Mouse (Mus musculus) stomach, embryonic 15.5 days (tissue): ENCODE results near the gene Ppfia3. TPM values are rescaled to one million over a fixed set of nuclear protein-coding genes. Genes with fewer than 3 reads are reported as not detected.
A peak's percentile ranks its signal among the peaks of the same experiment; 100 is the strongest.

ENCODE experiments used
- ATAC-seq: fragments of 200-750 bp; cut with Nextera tagmentation; 2 replicates; pipeline ENCODE4 v1.8.0; 2017; ENCODE audit warnings: low read depth, moderate number of reproducible peaks, moderate TSS enrichment; ENCODE audit not compliant: insufficient read depth, low FRiP score
- H3K27ac ChIP-seq: fragments of 300-500 bp; sonication (generic); 2 replicates; pipeline ENCODE4 v1.5.1; 2015; ENCODE audit warnings: mild to moderate bottlenecking, inconsistent platforms
- H3K27me3 ChIP-seq: fragments of 300-500 bp; sonication (generic); replicated peaks from 2 replicates; pipeline ENCODE4 v1.6.1; 2015; ENCODE audit warnings: inconsistent platforms
- H3K36me3 ChIP-seq: fragments of 300-500 bp; sonication (generic); 2 replicates; pipeline ENCODE4 v1.6.1; 2015; ENCODE audit warnings: inconsistent platforms
- H3K4me1 ChIP-seq: fragments of 300-500 bp; sonication (generic); 2 replicates; pipeline ENCODE4 v1.6.1; 2015; ENCODE audit warnings: inconsistent platforms
- H3K4me2 ChIP-seq: fragments of 300-500 bp; sonication (generic); 2 replicates; pipeline ENCODE4 v1.6.1; 2015; ENCODE audit warnings: mild to moderate bottlenecking, inconsistent platforms
- H3K4me3 ChIP-seq: fragments of 300-500 bp; sonication (generic); replicated peaks from 2 replicates; pipeline ENCODE4 v1.5.1; 2015; ENCODE audit warnings: inconsistent platforms
- H3K9ac ChIP-seq: fragments of 300-500 bp; sonication (generic); 2 replicates; pipeline ENCODE4 v1.6.1; 2015; ENCODE audit warnings: inconsistent platforms
- H3K9me3 ChIP-seq: fragments of 300-500 bp; sonication (generic); 2 replicates; pipeline ENCODE4 v1.6.1; 2016; ENCODE audit warnings: inconsistent platforms
- WGBS: fragments of 180-500 bp; shearing (Covaris S2); methylation state at CpG from one replicate; pipeline ENCODE4 v1.1.7; 2015; 5-methylcytosine and 5-hydroxymethylcytosine counted together
- polyA plus RNA-seq: library from polyadenylated mRNA; unstranded; fragments of >200 nt; fragmentation: Nextera tagmentation; extraction: Ambion mirVana; gene quantifications from 2 replicates; pipeline ENCODE4 v1.2.1, GENCODE M21; 2015

The Ppfia3 gene
- polyA plus RNA-seq, 1 experiment from 2014 or later, result 4.8 TPM

DNA sequence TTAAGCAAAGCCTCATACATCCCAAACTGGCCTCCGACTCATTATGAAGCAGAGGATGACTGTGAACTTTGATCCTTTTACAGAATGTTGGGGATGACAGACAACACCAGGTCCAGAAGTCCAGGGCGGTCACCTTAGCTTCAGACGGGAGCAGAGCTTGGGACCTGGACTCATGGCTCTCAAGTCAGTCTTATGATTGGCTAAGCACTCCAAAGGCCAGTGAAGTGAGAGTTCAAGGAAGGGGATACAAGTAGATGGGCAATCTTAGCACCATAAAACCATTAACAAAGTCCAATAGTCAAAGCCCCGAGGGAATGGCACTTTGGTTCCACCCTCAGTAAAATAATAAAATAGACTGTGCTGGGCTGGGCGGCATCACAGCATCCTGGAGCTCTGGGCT is 43.8 kb downstream of the Ppfia3 start:
- no peak overlapping the region for H3K27ac ChIP-seq
- H3K36me3 ChIP-seq, result peaks cover 36% of the 10 kb centered on the region
- no peak for ATAC-seq
- no peak overlapping the region for H3K4me3 ChIP-seq
- H3K9me3 ChIP-seq, result no peaks in the 10 kb centered on the region
- no peak overlapping the region for H3K4me2 ChIP-seq
- H3K4me1 ChIP-seq, result no peaks in the 10 kb centered on the region
- H3K9ac ChIP-seq, result no peak overlapping the region
- WGBS, result 82% methylated on average over 5 of the region's 5 CpGs
- H3K27me3 ChIP-seq, result no peaks in the 10 kb centered on the region

DNA sequence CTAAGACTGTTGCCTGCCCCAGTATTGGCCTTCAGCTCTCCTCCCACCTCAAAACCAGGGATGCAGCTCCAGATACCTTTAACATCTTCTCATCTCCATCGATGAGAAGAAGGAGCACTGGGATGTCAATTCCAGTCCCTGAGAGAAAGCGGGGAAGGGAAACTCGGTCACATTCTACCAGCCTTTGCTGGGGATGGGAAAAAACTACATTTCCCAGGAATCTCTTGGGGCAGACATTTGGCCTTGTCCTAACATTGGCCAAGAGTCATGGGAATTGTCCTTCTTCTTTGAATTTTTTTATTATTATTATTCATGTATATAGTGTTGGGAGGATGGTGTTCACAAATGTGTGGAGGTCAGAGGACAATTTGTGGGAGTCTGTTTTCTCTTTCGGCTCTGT is 44.6 kb downstream of the Ppfia3 start:
- Histone ChIP-seq H3K9me3 (no peaks in the 10 kb centered on the region), H3K36me3 (peaks cover 41% of the 10 kb centered on the region), H3K9ac (no peak overlapping the region), H3K4me2 (no peak overlapping the region), H3K4me1 (no peaks in the 10 kb centered on the region), H3K27me3 (no peaks in the 10 kb centered on the region), H3K27ac (no peak overlapping the region), H3K4me3 (no peak overlapping the region)
- ATAC-seq, result no peak
- WGBS, result 89% methylated on average over 4 of the region's 4 CpGs

DNA sequence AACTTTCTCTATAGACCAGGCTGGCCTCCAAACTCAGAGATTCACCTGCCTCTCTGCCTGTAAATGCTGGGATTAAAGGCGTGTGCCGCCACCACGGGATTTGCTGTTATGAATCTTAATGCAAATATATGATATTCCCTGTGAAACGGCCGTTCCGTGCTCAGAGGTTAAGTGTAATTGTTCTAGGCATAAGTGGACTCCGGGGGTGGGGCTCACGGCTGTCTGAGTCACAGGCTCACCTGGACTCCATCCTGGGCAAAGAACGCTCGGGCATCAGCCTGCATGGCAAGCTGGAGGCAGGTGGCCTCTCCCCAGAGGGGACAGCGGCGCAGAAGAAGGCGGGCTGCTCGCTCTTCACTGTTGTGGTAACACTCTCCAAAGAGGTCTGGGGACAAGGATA is 50.3 kb downstream of the Ppfia3 start:
- Histone ChIP-seq H3K27me3 (no peaks in the 10 kb centered on the region), H3K4me2 (no peak overlapping the region), H3K27ac (no peak overlapping the region), H3K4me3 (no peak overlapping the region), H3K9me3 (no peaks in the 10 kb centered on the region), H3K4me1 (peaks cover 10% of the 10 kb centered on the region), H3K9ac (no peak overlapping the region), H3K36me3 (peaks cover 16% of the 10 kb centered on the region; the same call in 1 of the 2 replicates)
- 86% methylated on average over 14 of the region's 14 CpGs for WGBS
- ATAC-seq, result no peak

DNA sequence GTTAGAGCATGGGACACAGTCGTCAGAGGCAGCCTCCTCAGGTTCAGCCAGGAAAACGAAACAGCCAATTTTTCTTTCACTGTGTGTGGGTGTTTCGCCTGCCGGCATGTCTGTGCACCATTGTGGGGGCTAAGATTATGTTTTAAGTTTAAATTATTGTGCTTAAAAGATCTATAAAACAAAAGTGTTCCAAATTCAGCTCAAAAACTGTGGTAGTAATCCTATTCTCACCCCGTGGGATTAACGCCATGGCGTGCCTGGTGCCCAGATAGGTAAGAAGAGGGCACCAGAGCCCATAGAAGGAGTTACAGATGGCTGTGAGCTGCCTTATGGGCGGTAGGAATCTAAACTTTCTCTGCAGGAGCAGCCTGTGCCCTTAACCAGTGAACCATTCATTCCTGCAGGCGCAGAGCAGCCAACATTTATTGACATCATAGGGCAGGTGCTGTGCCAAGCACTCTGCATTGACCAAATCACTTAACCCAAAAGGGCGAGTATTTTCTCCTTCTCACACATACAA is 51.6 kb downstream of the Ppfia3 start:
- Histone ChIP-seq H3K4me1 (peaks cover 10% of the 10 kb centered on the region), H3K27me3 (no peaks in the 10 kb centered on the region), H3K9ac (no peak overlapping the region), H3K9me3 (no peaks in the 10 kb centered on the region), H3K4me2 (no peak overlapping the region), H3K27ac (no peak overlapping the region), H3K4me3 (no peak overlapping the region), H3K36me3 (peaks cover 15% of the 10 kb centered on the region)
- WGBS, result 81% methylated on average over 10 of the region's 10 CpGs
- no peak for ATAC-seq

DNA sequence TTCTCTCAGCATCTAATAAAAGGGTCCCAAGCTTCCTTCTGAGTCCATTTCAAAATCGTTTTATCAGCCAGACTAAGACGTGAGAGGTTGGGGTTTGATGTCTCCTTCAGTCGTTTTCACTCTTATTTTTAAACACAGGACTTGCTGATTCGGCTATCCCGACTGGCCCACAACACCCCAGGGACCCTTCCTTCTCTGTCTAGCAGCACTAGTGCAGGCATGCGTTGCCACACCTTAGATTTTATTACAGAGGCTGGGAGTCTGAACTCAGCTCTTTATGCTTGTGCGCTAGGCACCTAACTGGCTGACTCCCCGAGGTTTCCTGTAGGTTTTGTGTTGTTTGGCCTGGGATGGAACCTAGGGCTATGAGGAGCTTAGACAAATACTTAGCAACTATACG is 53.3 kb downstream of the Ppfia3 start:
- H3K9ac ChIP-seq, result no peak overlapping the region
- 33% methylated on average over 9 of the region's 9 CpGs for WGBS

DNA sequence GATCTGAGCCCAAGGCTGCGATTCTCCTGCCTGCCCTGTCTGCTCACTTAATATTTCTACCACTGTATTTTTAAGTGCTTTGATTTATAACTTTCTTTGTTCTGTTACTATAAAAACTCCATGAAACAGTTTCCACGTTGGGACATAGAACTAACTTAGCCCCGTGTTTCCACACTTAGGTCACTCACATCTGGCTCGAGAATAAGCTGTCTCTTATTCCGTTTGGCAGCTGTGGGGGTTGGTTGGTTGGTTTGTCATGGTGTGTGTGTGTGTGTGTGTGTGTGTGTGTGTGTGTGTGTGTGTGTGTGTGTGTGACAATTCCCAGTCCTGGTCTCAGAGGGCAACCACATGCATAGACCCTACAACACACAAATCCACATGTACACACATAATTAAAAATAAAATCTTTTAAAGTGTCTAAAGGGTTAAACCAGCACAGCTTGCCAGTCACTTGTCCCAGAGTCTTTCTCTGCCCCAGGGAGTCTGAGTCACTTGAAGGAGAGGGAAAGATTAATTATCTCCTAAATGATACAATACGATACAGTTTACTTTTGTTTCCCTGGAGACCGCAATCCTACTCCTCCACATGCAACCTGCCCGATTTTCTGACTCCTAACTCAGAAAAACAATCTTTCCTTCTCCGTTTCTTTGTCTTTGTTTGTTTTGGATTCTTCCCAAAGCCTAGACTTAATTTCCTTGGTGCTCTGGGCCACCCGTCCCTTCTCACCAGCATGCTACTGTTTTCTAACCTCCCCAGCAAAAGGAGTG is 53.9 kb downstream of the Ppfia3 start:
- Histone ChIP-seq H3K27me3 (no peaks in the 10 kb centered on the region), H3K4me2 (no peak overlapping the region), H3K36me3 (peaks cover 20% of the 10 kb centered on the region), H3K4me3 (no peak overlapping the region), H3K4me1 (peaks cover 10% of the 10 kb centered on the region), H3K9me3 (no peaks in the 10 kb centered on the region), H3K9ac (no peak overlapping the region), H3K27ac (peak overlapping the region; percentile 71)
- ATAC-seq, result no peak
- WGBS, result 17% methylated on average over 10 of the region's 10 CpGs

More for the DNA sequence above, 53.3 kb downstream of the Ppfia3 start:
- Histone ChIP-seq H3K27ac (peak overlapping the region; percentile 71), H3K9me3 (no peaks in the 10 kb centered on the region), H3K4me1 (peaks cover 10% of the 10 kb centered on the region), H3K4me2 (no peak overlapping the region), H3K27me3 (no peaks in the 10 kb centered on the region), H3K36me3 (peaks cover 18% of the 10 kb centered on the region), H3K4me3 (no peak overlapping the region)
- ATAC-seq, result no peak

DNA sequence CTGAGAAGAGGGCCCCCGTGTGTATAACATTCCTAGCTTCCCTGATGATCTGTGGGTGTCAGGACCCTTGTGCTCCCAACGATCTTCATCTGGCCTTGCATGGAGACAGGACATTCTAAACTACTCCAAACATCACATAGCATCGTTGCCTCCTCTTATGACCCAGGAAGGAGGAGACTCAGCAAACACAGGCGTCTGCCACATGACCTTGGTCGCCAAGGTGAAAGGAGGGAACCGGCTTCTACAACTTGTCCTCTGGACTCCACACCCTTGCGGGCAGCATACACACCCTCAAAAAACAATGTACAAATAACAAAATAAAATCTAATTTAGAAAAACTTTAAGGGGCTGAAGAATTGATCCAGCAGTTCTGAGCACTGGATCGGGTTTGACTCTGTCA is 54.8 kb downstream of the Ppfia3 start:
- Histone ChIP-seq H3K27ac (no peak overlapping the region), H3K36me3 (peaks cover 15% of the 10 kb centered on the region), H3K27me3 (no peaks in the 10 kb centered on the region), H3K9ac (no peak overlapping the region), H3K4me3 (no peak overlapping the region), H3K9me3 (no peaks in the 10 kb centered on the region), H3K4me2 (no peak overlapping the region), H3K4me1 (peaks cover 10% of the 10 kb centered on the region)
- WGBS, result 31% methylated on average over 8 of the region's 8 CpGs
- ATAC-seq, result no peak

DNA sequence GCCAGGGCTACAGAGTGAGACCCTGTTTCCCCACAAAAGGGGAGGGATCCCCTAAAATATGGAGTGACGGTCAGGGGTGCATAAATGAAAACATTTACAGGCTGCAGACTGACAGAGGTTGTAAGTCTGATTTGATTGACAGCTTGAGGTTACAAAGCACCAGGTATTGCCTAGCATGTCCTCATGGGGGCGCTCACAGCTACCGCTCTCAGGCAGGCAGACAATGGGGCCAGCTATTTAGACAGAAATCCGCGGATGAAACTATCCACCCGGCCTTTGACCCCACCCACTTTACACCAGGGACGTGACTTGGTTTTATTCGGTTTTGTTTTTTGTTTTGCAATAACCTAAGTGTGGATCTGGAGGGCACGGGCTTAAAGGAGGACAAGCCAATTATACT is 57.4 kb downstream of the Ppfia3 start:
- H3K4me3 ChIP-seq, result no peak overlapping the region
- no peak overlapping the region for H3K9ac ChIP-seq
- H3K9me3 ChIP-seq, result no peaks in the 10 kb centered on the region
- no peak overlapping the region for H3K4me2 ChIP-seq
- WGBS, result 22% methylated on average over 9 of the region's 9 CpGs
- peaks cover 10% of the 10 kb centered on the region for H3K4me1 ChIP-seq
- H3K36me3 ChIP-seq, result peaks cover 13% of the 10 kb centered on the region
- no peak overlapping the region for H3K27ac ChIP-seq
- ATAC-seq, result no peak
- no peaks in the 10 kb centered on the region for H3K27me3 ChIP-seq

DNA sequence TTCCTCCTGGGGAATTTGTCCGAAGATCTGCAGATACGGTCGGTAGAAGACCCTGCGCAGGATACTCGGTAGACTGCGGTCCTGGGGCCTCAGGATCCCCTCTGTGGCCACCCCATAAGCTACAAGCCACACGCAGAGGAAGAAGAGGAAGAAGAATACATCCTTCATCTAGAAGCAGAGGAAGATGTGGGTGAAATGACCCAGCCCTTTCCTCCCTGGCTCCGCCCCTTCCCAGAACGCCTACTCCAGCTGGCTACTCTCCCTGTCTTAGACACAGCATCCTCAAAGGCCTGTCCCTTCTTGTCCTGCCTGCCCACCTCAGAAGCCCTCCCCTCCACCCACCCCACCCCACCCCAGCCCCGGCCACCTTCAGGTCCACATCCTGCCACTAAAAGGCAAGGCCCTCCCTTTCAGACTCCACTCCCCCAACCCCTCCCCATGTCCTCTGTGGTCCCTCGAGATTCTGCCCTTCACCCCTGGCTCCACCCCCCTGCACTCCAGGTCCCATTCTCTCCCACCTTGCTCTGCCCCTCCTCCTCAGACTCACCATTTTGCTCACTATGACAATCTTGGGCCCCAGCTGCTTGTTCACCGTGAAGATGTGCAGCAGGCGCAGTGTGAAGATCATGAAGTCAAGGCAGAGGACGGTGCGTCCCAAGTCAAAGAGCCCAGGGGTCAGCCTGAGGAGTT is 58.1 kb downstream of the Ppfia3 start:
- ATAC-seq, result no peak
- H3K27me3 ChIP-seq, result no peaks in the 10 kb centered on the region
- peaks cover 6% of the 10 kb centered on the region for H3K4me1 ChIP-seq
- H3K4me3 ChIP-seq, result no peak overlapping the region
- H3K4me2 ChIP-seq, result no peak overlapping the region
- peaks cover 18% of the 10 kb centered on the region for H3K36me3 ChIP-seq
- 65% methylated on average over 15 of the region's 15 CpGs for WGBS
- no peak overlapping the region for H3K27ac ChIP-seq
- H3K9me3 ChIP-seq, result no peaks in the 10 kb centered on the region
- no peak overlapping the region for H3K9ac ChIP-seq

DNA sequence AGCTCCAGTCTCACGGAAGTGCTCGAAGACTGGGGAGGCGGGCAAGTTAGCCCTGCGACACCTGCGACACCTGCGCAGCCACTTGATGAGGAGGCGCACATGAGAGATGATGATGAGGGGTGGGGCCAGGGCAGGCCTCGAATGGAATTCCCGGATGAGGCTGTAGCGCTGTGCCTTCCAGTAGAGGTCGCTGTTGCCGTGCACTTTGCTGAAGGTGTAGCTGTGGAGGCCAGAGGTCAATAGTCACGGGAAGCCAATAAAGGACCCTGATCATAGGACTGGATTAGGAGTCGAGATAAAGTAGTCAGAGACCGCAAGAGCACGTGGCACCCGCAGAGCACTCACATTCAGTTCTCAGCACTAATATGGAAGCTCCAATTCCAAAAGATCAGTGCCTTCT is 61.5 kb downstream of the Ppfia3 start:
- Histone ChIP-seq H3K4me2 (peak overlapping the region; percentile 30), H3K4me1 (0 out of 2 replicates have a peak, but pooled peaks cover 5% of the 10 kb centered on the region), H3K36me3 (peaks cover 21% of the 10 kb centered on the region), H3K9ac (no peak overlapping the region), H3K27me3 (no peaks in the 10 kb centered on the region), H3K27ac (no peak overlapping the region), H3K4me3 (peak overlapping the region; percentile 13; the same call in 1 of the 2 replicates), H3K9me3 (no peaks in the 10 kb centered on the region)
- peak; percentile 42 for ATAC-seq
- 15% methylated on average over 16 of the region's 17 CpGs for WGBS

DNA sequence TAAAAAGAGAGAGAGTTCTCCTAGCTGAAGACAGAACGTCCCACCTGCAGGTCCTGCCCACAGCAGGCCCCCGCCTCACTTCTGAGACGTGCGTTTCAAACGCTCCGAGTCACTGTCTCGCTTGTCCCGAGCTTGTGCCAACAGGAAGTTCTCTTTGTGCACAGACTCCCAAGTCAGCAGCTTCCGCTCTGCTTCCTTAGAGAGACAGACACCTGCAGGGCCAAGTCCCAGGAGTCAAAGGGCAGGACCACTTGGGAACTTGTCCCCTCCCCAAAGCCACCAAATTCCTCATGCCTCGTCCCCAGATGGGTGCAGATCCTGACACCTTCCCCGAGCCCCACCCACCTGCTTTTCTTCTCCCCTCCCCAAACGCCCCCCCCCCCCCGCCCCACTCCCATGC is 62.0 kb downstream of the Ppfia3 start:
- Histone ChIP-seq H3K4me3 (peak overlapping the region; percentile 13; the same call in 1 of the 2 replicates), H3K27me3 (no peaks in the 10 kb centered on the region), H3K9ac (no peak overlapping the region), H3K9me3 (no peaks in the 10 kb centered on the region), H3K36me3 (peaks cover 18% of the 10 kb centered on the region), H3K4me1 (0 out of 2 replicates have a peak, but pooled peaks cover 7% of the 10 kb centered on the region), H3K4me2 (peak overlapping the region; percentile 30), H3K27ac (no peak overlapping the region)
- no peak for ATAC-seq
- WGBS, result 30% methylated on average over 11 of the region's 13 CpGs

DNA sequence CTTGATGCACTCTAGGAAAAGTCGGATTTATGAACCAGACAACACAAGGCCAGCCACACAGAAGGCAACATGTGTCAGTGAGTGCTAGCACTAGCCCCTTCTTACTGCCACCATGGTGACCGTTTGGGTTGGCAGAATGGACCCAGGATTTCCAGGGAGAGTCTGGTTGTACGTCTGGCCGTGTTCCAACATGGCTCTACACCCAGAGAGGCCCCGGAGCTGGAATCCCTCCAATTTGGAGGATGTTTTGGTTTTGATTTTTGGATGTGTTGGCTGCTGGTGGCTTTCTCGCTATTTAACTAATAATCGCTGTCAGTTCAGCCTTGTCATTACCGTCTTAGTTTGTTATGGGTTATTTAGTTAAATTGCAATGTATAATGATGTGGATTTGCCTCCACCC is 64.2 kb downstream of the Ppfia3 start:
- no peak overlapping the region for H3K4me3 ChIP-seq
- no peaks in the 10 kb centered on the region for H3K27me3 ChIP-seq
- H3K4me1 ChIP-seq, result 0 out of 2 replicates have a peak, but pooled peaks cover 7% of the 10 kb centered on the region
- ATAC-seq, result no peak
- no peak overlapping the region for H3K9ac ChIP-seq
- H3K9me3 ChIP-seq, result no peaks in the 10 kb centered on the region
- H3K36me3 ChIP-seq, result peaks cover 14% of the 10 kb centered on the region; the same call in 1 of the 2 replicates
- WGBS, result 54% methylated on average over 8 of the region's 8 CpGs
- no peak overlapping the region for H3K27ac ChIP-seq
- H3K4me2 ChIP-seq, result no peak overlapping the region
